Mouse (Mus musculus): Measurements from ENCODE around the gene Ung. TPM values are rescaled to one million over a fixed set of nuclear protein-coding genes. Genes with fewer than 3 reads are reported as not detected.
A peak's percentile ranks its signal among the peaks of the same experiment; 100 is the strongest.

Gene Ung
- polyA plus RNA-seq, 1 experiment from 2014 or later, result 63.5 TPM

DNA sequence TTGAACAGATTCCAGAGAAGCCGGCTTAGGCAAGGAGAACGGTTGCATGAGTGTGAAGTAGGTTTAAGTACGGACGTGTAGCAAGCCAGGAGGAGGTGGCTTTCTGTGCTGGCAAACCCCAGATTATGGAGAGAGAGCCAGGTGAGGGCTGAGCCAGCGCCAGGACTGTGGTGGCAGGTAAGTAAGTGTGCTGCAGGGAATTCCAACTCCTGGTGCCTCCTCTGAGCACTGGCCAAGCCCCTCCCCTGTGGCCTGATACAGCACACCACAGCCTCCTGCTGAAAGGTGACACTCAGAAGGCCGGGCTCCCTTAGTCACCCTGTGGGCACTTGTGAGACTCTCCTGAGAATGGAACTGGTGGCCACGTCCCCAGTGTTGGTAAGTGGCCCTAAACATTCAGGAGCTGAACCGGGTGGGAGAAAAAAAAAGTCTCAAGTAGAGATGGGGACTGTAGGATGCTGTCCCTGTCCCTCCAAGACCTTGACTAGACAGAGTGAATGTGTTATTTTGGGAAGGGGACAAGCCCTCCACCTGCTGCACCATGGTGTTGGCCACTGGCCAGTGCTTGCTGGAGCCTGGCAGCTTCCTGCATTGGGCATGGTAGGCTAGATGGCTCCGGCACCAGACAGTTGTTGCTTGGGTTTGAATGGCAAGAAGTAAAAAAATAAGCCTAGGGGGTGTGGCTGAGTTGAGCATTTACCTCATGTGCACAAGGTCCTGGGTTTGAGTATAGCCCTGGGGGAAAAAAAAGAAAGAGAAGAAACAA, 25.2 kb downstream of the Ung start:
- H3K27ac ChIP-seq, result no peak overlapping the region
- H3K9me3 ChIP-seq (replicated peaks), result no peaks in the 10 kb centered on the region
- no peak for ATAC-seq (replicated peaks; ENCODE audit: low FRiP score)
- WGBS, result 56% methylated on average over 9 of the region's 9 CpGs
- H3K36me3 ChIP-seq, result no peaks in the 10 kb centered on the region
- H3K4me1 ChIP-seq, result peaks cover 18% of the 10 kb centered on the region
- no peak overlapping the region for H3K4me2 ChIP-seq
- no peaks in the 10 kb centered on the region for H3K27me3 ChIP-seq
- H3K9ac ChIP-seq, result no peak overlapping the region
- no peak overlapping the region for H3K4me3 ChIP-seq (replicated peaks)

DNA sequence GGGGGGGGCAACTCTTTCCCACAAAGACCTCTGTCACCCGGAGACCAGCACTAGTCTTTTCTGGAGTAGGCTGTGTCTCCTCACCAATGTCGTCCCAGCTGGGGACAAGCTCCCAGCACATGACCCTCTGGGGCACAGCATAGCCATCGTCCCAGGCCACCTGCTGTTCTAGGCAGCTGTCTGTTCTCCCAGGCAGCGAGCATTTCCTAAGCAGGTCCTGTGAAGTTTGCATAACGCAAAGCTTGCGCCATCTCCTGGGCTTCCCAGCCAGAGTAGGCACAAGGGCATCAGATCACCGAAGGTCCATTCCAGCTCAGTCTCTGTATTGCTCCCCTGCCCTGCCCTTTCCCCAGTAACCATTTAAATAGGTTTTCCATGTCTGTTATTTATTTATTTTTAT, 27.1 kb downstream of the Ung start:
- no peak overlapping the region for H3K27ac ChIP-seq
- no peak overlapping the region for H3K9ac ChIP-seq
- no peak overlapping the region for H3K4me2 ChIP-seq
- H3K9me3 ChIP-seq (replicated peaks), result no peaks in the 10 kb centered on the region
- no peaks in the 10 kb centered on the region for H3K36me3 ChIP-seq
- no peak for ATAC-seq (replicated peaks; ENCODE audit: low FRiP score)
- H3K4me1 ChIP-seq, result peaks cover 14% of the 10 kb centered on the region
- no peaks in the 10 kb centered on the region for H3K27me3 ChIP-seq
- H3K4me3 ChIP-seq (replicated peaks), result no peak overlapping the region
- 54% methylated on average over 7 of the region's 7 CpGs for WGBS

DNA sequence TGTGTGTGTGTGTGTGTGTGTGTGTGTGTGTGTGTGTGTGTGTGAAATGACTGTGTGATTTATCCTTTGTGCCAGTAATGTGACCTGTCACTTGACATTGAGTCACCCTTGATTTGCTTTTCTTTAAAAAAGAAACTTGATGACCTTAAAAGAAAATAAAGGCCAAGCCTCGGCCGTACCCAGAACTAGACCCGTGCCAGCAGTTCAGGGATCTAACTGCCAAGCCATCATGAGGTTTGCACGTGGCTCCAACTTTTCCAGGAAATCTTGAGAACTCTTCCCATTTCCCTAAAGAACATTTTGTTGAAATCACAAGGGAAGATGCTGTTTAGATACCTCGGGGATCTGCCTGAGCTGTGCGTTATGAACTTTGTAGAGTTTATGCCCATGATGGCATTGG, 31.2 kb downstream of the Ung start:
- no peak for ATAC-seq (replicated peaks; ENCODE audit: low FRiP score)
- 66% methylated on average over 6 of the region's 6 CpGs for WGBS

DNA sequence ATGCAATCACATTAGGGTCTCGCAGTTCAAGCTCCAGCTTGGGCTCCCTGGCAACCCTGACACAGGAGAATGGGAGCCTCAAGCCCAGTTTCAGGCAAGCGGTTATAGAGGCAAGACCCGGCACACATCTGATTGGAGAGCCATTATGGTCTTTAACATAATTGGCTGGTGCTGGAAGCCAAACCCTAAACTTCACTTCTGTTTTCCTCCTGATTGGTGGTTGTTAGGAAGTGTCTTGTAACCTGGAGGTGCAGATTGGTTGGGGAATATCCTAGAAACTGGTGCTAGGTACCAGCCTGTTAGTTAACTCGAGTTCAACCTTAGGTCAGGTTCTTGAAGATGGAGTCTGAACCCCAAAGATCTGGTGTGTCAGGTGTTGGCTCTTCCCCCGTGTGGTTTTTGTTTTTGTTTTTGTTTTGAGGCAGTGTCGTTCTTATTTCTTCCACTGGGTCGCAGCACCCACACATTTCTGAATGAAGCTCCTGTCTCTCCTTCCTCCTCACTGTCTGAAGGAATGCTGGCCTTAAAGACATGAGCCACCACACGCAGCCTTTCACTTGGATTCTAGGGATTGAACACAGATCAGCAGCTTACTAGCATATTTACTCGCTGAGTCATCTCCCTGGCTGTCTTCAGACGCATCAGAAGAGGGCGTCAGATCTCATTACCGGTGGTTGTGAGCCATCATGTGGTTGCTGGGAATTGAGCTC, 32.1 kb downstream of the Ung start:
- H3K4me2 ChIP-seq, result no peak overlapping the region
- no peaks in the 10 kb centered on the region for H3K4me1 ChIP-seq
- H3K36me3 ChIP-seq, result no peaks in the 10 kb centered on the region
- H3K27me3 ChIP-seq, result 0 out of 2 replicates have a peak, but pooled peaks cover 3% of the 10 kb centered on the region
- no peaks in the 10 kb centered on the region for H3K9me3 ChIP-seq (replicated peaks)
- no peak for ATAC-seq (replicated peaks; ENCODE audit: low FRiP score)
- no peak overlapping the region for H3K4me3 ChIP-seq (replicated peaks)
- H3K27ac ChIP-seq, result no peak overlapping the region
- no peak overlapping the region for H3K9ac ChIP-seq
- WGBS, result 51% methylated on average over 12 of the region's 12 CpGs

More for the DNA sequence above, 31.2 kb downstream of the Ung start:
- Histone ChIP-seq H3K9ac (no peak overlapping the region), H3K36me3 (no peaks in the 10 kb centered on the region), H3K4me2 (no peak overlapping the region), H3K27me3 (0 out of 2 replicates have a peak, but pooled peaks cover 3% of the 10 kb centered on the region), H3K9me3 (replicated peaks) (no peaks in the 10 kb centered on the region), H3K4me1 (no peaks in the 10 kb centered on the region), H3K4me3 (replicated peaks) (no peak overlapping the region), H3K27ac (no peak overlapping the region)

DNA sequence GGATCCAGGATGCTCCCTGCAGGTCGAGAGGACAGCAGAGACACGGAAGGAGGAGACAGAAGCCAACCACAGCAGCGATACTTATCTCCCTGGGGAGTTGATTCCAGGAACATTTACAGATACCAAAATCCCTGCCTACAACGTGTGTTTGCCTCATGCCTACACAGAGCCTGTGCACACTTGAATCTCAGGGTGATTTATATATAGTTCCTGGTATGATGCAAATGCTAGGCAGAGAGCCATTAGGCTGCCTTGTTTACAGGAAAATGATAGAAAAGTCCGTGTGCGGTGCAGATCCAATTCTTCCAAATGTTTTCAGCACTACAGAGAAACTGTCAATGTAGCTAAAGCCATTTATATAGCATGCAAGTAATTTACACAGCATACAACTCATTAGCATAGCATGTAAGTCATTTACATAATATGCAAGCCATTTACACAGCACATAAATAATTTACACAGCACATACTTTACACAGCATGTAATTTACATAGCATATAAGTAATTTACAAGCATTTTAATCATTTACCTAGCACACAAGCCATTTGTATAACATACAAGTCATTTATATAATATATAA, 33.0 kb downstream of the Ung start:
- WGBS, result 68% methylated on average over 6 of the region's 6 CpGs

DNA sequence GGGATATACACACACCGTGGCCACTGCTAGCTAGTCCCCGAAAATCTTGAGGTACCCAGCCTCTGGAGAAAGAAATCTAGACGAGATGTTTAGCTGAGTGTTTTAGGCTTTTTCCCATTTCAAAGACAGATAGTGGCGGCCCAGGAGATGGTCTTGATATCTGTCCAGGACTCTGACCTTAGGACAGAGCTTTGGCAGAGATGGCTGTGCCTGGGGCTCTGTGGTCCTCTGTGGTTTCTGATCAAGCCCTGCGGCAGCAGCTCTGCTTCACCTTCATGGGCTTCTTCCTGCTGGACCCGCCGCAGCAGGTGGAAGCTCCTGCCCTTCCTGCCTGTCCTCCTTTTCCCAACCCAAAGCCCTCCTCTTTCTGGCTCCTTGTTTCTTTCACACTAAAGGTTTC, 40.2 kb downstream of the Ung start:
- H3K9me3 ChIP-seq (replicated peaks), result no peaks in the 10 kb centered on the region
- ATAC-seq (replicated peaks; ENCODE audit: low FRiP score), result no peak
- H3K4me3 ChIP-seq (replicated peaks), result no peak overlapping the region
- H3K27ac ChIP-seq, result no peak overlapping the region
- no peaks in the 10 kb centered on the region for H3K36me3 ChIP-seq
- H3K27me3 ChIP-seq, result 0 out of 2 replicates have a peak, but pooled peaks cover 3% of the 10 kb centered on the region
- no peak overlapping the region for H3K9ac ChIP-seq
- WGBS, result 86% methylated on average over 7 of the region's 7 CpGs
- no peak overlapping the region for H3K4me2 ChIP-seq
- peaks cover 15% of the 10 kb centered on the region for H3K4me1 ChIP-seq

More for the DNA sequence above, 33.0 kb downstream of the Ung start:
- Histone ChIP-seq H3K9ac (no peak overlapping the region), H3K4me3 (replicated peaks) (no peak overlapping the region), H3K27ac (no peak overlapping the region), H3K36me3 (no peaks in the 10 kb centered on the region), H3K27me3 (0 out of 2 replicates have a peak, but pooled peaks cover 3% of the 10 kb centered on the region), H3K9me3 (replicated peaks) (no peaks in the 10 kb centered on the region), H3K4me1 (no peaks in the 10 kb centered on the region), H3K4me2 (no peak overlapping the region)
- ATAC-seq (replicated peaks; ENCODE audit: low FRiP score), result no peak

DNA sequence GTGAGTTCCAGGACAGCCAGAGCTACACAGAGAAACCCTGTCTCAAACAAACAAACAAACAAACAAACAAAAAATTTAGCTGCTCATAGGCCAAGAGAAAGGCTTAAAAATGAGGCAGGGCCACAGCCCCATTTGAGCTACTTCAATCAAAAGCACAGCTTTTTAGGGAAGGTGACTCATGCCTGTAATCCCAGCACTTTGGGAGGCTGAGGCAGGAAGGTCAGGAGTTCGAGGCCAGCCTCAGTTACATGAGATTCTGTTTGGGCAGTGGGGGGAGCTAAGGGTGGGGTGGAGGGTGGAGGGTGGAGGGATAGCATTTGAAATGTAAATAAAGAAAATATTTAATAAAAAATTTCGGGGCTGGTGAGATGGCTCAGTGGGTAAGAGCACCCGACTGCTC, 42.8 kb downstream of the Ung start:
- Histone ChIP-seq H3K36me3 (no peaks in the 10 kb centered on the region), H3K27ac (no peak overlapping the region), H3K27me3 (no peaks in the 10 kb centered on the region), H3K4me1 (peaks cover 28% of the 10 kb centered on the region), H3K4me2 (no peak overlapping the region), H3K9me3 (replicated peaks) (no peaks in the 10 kb centered on the region), H3K4me3 (replicated peaks) (no peak overlapping the region), H3K9ac (no peak overlapping the region)
- 97% methylated on average over 3 of the region's 3 CpGs for WGBS
- no peak for ATAC-seq (replicated peaks; ENCODE audit: low FRiP score)

DNA sequence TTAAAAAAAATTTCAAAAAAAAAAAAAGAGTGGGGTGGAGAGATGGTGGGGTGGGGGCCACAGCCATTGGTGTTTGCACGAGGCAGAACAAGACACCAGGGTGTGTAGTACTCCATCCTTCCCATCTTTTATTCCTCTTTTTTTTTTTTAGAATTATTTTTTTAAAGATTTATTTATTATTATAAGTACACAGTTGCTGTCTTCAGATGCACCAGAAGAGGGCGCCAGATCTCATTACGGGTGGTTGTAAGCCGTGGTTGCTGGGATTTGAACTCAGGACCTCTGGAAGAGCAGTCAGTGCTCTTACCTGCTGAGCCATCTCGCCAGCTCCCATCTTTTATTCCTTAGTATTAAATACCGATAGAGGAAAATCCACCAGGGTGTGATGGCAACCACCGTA, 43.3 kb downstream of the Ung start:
- H3K4me1 ChIP-seq, result peaks cover 28% of the 10 kb centered on the region
- H3K9ac ChIP-seq, result no peak overlapping the region
- H3K27ac ChIP-seq, result no peak overlapping the region
- H3K9me3 ChIP-seq (replicated peaks), result no peaks in the 10 kb centered on the region
- no peaks in the 10 kb centered on the region for H3K27me3 ChIP-seq
- ATAC-seq (replicated peaks; ENCODE audit: low FRiP score), result no peak
- no peaks in the 10 kb centered on the region for H3K36me3 ChIP-seq
- no peak overlapping the region for H3K4me2 ChIP-seq
- WGBS, result 69% methylated on average over 7 of the region's 7 CpGs
- H3K4me3 ChIP-seq (replicated peaks), result no peak overlapping the region

DNA sequence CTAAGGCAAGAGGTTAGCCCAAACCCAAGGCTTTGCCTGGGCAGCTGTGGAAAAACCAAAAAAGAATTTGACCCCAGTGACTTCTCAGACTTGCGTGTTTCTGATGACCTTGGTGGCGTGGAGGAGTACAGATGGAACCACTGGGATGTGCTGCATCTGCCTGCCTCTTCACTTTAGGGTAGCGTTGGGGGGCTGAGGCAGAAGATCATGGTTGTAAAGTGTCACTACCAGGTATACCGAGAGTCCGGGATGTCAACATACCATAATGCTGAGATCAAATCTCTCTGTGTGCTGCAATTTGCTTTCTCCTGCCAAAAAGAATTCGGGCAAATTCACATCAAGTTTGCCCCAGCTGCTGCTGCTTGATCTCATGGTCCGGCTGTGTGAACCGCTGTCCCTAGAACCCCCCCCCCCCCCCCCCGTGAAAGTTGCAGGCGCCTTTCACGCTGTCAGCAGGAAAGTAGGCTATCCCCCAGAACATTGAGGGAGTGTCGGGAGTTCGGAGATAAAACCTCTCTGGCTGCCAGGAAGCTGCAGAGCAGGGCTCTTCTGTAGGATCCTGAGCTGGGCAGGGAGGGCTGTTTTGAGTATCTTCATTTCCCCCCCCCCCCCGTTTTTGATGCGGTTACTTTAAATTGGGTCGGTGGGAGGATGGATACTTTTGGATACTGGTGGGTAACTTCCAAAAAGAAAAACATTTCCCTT, 43.8 kb downstream of the Ung start:
- Histone ChIP-seq H3K4me1 (peaks cover 28% of the 10 kb centered on the region), H3K36me3 (no peaks in the 10 kb centered on the region), H3K4me2 (peak overlapping the region; percentile 90), H3K9me3 (replicated peaks) (no peaks in the 10 kb centered on the region), H3K9ac (no peak overlapping the region), H3K27ac (no peak overlapping the region), H3K27me3 (no peaks in the 10 kb centered on the region), H3K4me3 (replicated peaks) (peak overlapping the region; percentile 16; the same call in 1 of the 2 replicates)
- 20% methylated on average over 16 of the region's 16 CpGs for WGBS
- ATAC-seq (replicated peaks; ENCODE audit: low FRiP score), result no peak

DNA sequence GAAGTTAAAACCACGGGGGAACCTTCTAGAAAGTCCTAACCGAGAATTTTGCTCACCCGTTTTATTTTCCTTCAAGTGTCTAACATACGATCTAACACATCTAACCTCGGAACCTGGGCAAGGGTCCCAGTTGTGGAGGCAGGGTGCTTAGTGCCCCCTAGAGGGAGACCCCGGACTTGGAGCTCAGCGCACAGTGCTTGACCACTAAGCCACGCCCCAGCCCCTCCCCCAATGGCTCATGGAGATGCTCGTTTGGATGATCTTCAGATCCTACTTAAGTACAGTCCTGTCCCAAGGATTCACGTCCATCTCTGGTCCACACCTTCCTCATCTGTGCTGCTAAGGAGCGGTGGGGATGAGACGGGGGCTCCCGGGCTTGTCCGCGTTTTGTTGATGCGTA, 44.5 kb downstream of the Ung start:
- no peak for ATAC-seq (replicated peaks; ENCODE audit: low FRiP score)
- Histone ChIP-seq H3K9me3 (replicated peaks) (no peaks in the 10 kb centered on the region), H3K27ac (0 out of 2 replicates have a peak overlapping the region, but pooled peaks have one; percentile 83), H3K4me3 (replicated peaks) (peak overlapping the region; percentile 16; the same call in 1 of the 2 replicates), H3K4me1 (peaks cover 28% of the 10 kb centered on the region), H3K4me2 (peak overlapping the region; percentile 90), H3K9ac (no peak overlapping the region), H3K36me3 (no peaks in the 10 kb centered on the region), H3K27me3 (no peaks in the 10 kb centered on the region)
- WGBS, result 14% methylated on average over 16 of the region's 16 CpGs

DNA sequence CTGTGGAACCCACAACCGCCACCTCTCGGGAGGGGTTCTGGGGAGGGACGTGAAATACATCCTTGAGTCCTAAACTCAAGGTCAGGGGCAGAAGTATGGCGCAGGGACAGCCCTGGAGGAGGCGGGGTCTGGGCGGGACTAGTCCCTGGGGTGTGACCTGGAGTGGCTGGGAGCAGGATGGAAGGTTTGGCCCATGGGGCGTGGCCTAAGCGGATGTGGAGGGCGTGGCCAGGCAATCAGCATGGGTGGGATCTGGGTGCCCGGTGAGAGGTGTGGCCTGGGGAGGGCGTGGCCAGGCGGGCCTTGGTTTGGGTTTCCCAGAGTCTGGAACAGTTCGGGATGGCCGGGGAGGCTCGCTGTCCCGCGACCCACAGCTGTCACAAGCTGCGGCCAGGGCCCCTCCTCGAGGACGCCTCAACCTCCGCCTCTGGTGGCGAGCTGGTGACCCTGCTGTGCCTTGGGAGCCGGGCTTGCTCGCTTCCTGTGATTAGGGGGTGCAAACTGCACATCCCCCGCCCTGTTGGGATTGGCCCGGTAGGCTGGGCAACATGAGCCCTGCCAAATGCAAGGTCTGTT, 45.5 kb downstream of the Ung start:
- WGBS, result under 1% methylated on average over 26 of the region's 26 CpGs
- H3K4me3 ChIP-seq (replicated peaks), result peak overlapping the region; percentile 59
- H3K9me3 ChIP-seq (replicated peaks), result no peaks in the 10 kb centered on the region
- peak overlapping the region; percentile 50 for H3K9ac ChIP-seq
- H3K27ac ChIP-seq, result peak overlapping the region; percentile 83
- no peaks in the 10 kb centered on the region for H3K27me3 ChIP-seq
- peaks cover 28% of the 10 kb centered on the region for H3K4me1 ChIP-seq
- ATAC-seq (replicated peaks; ENCODE audit: low FRiP score), result peak; percentile 96
- peak overlapping the region; percentile 90 for H3K4me2 ChIP-seq
- H3K36me3 ChIP-seq, result no peaks in the 10 kb centered on the region

Measured in kidney, embryonic 15.5 days (tissue).